Mouse (Mus musculus): ENCODE results near the gene Nsmce4a.
"Not testable (repeated sequence)": the region's sequence is repeated elsewhere in the genome, so short reads cannot be mapped to it uniquely, and the experiment has no call there.

Gene Nsmce4a

GRCm38 (mm10) chr7:130535174-130535573 lies 37.7 kb downstream of the Nsmce4a start:
- DNase-seq (ENCODE audit: low spot score) = no peak

GRCm38 (mm10) chr7:130533316-130534260 lies 39.3 kb downstream of the Nsmce4a start:
- peak; percentile 92 for DNase-seq (ENCODE audit: low spot score)

- not testable (repeated sequence) for DNase-seq (ENCODE audit: low spot score)
Observed at GRCm38 (mm10) chr7:130531138-130531537, 41.8 kb downstream of the Nsmce4a start.

DNA sequence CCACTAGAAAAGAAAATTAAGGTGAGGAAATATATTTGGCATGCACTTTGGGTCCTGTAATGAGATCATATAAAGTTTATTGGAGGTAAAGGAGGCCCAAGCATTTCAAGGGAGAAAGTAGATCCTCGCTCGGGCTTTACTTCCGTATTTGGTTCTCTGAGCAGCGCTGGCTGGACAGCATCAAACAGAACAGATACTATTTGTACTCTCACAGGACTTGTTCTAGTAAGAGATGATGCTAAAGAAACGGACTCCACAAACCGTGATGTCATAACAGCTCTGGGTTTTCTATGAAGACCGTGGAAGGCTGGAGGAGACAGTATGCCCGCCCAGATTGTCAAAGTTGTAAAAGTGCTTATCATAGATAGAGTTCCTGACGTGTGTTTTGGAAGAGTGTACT lies 45.6 kb downstream of the Nsmce4a start:
- DNase-seq (ENCODE audit: low spot score) = no peak

GRCm38 (mm10) chr7:130523451-130523850 lies 49.5 kb downstream of the Nsmce4a start:
- DNase-seq (ENCODE audit: low spot score) = no peak

DNA sequence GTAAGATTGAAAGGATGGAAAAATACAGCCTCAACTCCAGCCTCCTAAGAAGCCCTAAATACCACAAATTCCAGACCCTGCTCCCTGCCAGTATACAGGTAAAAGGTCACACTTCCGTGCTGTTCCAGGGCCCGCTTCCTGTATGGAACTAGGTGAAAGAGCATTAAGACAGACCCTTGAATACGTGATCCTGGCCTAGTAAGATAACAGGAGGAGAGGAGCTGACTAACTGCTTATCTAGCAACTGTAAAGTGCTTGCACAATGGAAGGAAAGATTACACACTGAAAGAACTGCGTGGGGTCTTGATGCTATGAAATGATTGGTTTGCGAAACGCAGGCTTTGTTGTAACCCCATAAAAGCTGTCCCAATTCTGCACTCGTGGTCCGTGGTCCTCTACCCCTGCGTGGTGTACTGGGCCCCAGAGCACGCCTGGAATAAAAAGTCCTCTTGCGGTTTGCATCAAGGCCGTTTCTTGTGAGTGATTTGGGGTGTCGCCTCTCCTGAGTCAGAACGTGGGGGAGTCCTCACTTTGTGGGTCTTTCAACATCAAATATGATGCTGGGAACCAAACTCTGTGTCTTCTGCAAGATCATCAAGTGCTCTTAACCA lies 52.0 kb downstream of the Nsmce4a start:
- no peak for DNase-seq (ENCODE audit: low spot score)

DNA sequence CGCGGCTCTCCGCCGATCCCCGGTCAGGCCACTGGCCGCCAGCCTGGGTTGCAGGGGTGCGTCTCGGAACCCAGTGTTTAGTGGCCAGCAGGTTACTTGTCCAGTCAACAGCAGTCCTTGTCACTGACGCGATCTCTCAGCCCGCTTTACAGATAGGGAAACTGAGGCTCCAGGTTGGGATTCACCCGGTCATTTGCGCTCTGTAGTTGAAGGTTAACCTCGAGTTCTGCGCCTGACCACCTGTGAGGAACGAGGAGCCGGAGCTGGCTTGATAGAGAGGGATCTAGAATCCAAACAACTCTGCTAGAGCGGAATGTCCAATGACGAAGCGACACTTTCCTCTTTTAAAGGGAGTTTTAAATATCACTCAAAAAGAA lies 52.9 kb downstream of the Nsmce4a start, which contains the start of gene Ate1:
Gene Ate1, minus strand, starts transcription at position 321 of the 377 bp plus-strand sequence.
- no peak for DNase-seq (ENCODE audit: low spot score)

- peak; percentile 99 for DNase-seq (ENCODE audit: low spot score)
Observed at GRCm38 (mm10) chr7:130519096-130520048, 53.5 kb downstream of the Nsmce4a start.

- DNase-seq (ENCODE audit: low spot score) = no peak
Observed at GRCm38 (mm10) chr7:130518213-130519095, 54.5 kb downstream of the Nsmce4a start.

DNA sequence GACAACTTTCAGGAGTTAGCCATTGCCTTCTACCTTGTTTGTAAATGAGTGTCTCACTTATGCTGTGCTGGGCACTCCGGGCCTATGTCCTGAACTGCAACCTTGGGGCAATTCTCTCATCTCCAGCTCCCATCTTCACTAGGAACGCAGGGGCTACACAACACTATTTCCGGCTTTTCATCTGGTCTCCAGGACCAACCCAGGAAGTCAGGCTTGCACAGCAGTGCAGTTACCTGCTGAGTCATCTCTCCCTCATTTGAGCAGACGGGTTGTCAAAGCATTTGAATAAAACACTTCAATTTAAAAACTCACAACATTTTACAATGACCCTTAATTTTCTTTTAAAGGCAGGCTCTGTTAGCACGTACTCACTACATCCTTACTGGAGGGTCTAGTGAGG lies 62.7 kb downstream of the Nsmce4a start:
- no peak for DNase-seq (ENCODE audit: low spot score)

DNA sequence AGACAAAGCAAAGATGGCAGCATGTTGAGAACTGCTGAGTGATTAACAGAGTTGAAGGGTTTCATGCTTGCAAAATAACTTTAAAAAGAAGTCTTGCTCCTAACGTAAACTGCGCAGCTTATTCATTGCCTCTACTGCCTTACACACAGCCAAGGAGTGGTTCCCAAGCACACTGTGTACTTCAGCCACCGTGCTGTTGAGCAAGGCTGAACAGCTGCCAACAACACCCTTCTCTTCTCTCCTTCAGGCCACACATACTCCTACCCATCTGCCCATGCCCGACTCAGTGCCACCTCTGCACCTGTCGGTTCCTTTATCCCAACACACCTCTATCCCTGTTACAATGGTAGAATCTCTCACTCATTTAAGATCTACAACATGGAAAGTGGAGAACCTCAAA lies 69.9 kb downstream of the Nsmce4a start:
- DNase-seq (ENCODE audit: low spot score) = no peak

DNA sequence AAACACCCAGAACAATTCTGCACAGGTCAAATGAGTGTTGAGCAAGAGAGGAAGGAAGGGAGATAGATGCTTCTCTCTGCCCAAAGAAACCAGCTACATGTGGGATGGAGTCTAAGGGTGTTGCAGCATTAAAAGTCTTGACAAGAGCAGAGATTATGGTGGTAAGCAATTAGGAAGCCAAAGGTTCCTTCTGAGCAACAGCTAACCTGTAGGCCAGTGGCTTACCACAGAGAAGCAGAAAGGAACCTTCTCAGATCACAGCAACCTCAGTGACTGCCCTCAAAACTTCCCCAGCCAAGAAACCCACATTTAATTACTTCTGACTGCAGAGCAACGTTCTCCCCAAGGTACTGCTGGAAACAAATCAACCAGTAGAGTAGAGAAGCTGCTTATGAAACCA lies 71.4 kb downstream of the Nsmce4a start:
- no peak for DNase-seq (ENCODE audit: low spot score)

DNA sequence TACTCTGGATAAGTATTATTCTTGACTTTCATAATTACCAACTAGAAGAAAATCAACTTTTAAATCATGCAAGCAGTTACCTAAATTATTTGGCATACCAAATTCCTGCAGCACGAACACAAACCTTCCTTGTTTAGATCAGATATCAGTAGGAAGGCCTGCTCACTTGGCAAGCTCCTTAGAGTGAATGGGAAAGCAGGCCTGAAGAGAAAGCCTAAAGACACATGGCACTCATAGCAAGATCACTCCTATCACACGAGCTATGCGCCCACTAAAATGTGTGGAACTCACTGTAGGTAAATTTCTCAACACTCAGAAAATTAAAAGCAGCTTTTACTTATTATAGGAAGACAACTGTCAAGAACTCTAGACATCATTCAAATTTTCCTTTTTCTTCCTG lies 79.6 kb downstream of the Nsmce4a start:
- DNase-seq (ENCODE audit: low spot score) = no peak

DNA sequence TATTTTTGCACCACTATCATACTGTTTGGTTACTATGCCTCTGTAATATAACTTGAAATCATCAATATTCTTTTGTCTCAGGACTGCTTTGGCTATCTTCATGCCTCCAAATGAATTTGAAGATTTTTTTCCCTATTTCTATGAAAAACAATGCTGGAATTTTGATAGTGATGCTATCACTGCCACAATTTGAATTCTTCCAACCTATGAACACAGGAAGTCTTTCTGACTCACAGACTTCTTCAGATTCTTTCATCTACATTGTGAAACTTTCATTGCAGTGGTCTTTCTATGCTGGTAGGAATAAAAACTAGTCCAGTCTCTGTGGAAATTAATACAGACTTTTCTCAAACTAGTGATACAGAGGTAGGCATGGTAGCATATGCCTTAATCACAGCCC lies 80.9 kb downstream of the Nsmce4a start:
- DNase-seq (ENCODE audit: low spot score) = no peak
